Mouse (Mus musculus) erythroid progenitor cell, adult 5-6 weeks (primary cell): ENCODE data around the gene Asb12. TPM values are rescaled to one million over a fixed set of nuclear protein-coding genes. Genes with fewer than 3 reads are reported as not detected.
"Not testable (repeated sequence)": the region's sequence is repeated elsewhere in the genome, so short reads cannot be mapped to it uniquely, and the experiment has no call there.

Source experiments
- ATAC-seq: replicated peaks from 2 replicates; pipeline ENCODE4 v1.8.0; 2016; ENCODE audit warnings: moderate number of reproducible peaks, mild to moderate bottlenecking, moderate TSS enrichment, inconsistent platforms; ENCODE audit not compliant: poor library complexity, low FRiP score, severe bottlenecking
- total RNA-seq, 2 experiments: library from RNA; stranded (forward) in 1 of 2; stranded (reverse) in 1 of 2; fragments of 150-400 nt in 1 of 2; fragments of 186-747, 209-891 nt in 1 of 2; gene quantifications; 2 replicates each; pipeline versions ENCODE4 v1.2.3 to v1.2.4; 2015 to 2017; ENCODE audit warnings: low replicate concordance in 2 of 2

Asb12 gene
- not detected in 2 replicates for total RNA-seq (2015; ENCODE audit: low replicate concordance)
- total RNA-seq (2017; ENCODE audit: low replicate concordance): not detected in 2 replicates

DNA sequence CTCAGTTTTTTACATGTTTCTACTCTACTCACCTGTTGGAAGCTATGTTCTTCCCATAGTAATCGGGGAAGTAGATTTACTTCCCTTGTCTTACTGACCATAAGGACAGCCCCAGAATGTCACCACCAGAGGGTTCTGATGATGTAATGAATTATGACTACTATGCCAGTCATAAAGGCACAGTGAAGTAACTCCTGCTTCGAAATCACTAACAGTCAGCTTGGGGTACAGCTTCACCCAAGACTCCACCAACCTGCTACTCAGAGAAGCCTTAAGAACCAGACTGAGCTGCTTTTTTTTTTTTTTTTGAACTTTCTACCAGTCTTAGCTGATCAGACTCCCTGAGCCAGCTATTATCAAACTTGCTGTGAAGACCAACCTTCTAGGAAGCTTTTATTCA is at the start of gene Asb12, which contains the start of gene Pfn5:
Gene Asb12 (minus strand): TSS at position 101 of the 400 bp plus-strand sequence.
Gene Pfn5 (plus strand): TSS at position 218 of the 400 bp plus-strand sequence.
- ATAC-seq: no peak

DNA sequence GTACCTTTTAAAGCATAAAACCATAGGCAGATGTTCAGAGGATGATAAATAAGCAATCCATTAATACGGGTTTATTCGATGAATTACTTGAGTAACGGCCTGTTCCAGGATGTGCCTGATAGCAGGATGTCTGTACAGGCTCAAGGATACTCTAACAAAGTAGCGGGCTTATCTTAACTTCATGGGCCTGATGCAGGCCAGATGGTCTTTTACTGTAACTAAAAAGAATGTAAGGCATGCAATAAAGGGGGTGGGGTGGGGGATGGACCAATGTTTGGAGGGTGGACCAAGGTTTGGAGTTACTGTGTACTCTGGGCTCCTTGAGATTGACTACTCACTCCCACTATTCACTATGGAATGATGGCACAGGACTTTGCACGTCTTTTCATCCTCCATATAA is 42.8 kb upstream of the Asb12 start:
- ATAC-seq: no peak

DNA sequence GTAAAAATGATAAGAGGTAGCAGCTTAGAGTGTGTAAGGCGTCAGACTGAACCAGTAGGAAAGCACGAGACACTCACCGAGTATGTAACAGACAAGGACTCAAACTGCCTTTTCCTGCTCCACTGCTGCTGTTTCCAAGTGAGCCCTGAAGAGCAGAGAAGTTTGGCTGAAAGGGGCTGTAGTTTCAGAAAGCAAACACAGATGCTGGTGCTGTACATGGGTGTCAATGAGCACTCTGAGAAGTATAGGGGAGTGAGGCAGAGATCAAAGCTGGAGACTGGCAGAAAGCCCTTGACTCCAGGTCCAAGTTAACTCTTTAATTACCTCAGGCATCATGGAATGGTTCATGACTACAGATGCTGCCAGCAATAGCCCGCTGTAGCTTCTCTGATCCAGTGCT is 3.5 kb downstream of the Asb12 start:
- ATAC-seq: no peak

DNA sequence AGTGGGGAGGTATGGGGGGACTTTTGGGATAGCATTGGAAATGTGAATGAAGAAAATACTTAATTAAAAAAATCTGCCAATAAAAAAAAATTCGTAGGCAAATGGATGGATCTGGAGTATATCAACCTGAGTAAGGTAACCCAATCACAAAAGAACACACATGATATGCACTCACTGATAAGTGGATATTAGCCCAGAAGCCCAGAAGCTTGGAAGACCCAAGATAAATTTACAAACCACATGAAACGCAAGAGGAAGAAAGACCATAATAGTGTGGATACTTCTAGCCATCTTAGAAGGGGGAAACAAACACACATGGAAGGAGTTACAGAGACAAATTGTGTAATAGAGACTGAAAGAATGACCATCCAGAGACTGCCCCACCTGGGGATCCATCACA is 22.3 kb downstream of the Asb12 start:
- ATAC-seq: not testable (repeated sequence)

DNA sequence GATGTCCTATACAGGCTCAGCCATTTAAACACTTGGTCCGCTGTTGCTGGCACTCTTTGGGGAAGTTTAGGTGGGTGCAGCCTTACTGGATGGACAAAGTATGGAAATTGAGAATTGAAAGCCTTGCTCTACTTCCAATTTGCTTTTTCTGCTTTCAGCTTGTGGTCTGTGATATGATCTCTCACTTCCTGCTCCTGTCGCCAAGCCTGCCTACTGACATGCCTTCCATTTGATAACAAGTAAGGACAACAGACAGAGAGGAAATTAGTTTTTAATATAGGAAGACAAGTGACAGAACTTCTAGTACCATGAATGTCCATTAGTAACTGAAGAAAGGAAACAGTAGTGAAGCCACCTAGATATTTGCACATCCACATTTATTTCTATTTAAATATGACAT is 32.6 kb downstream of the Asb12 start:
- no peak for ATAC-seq

DNA sequence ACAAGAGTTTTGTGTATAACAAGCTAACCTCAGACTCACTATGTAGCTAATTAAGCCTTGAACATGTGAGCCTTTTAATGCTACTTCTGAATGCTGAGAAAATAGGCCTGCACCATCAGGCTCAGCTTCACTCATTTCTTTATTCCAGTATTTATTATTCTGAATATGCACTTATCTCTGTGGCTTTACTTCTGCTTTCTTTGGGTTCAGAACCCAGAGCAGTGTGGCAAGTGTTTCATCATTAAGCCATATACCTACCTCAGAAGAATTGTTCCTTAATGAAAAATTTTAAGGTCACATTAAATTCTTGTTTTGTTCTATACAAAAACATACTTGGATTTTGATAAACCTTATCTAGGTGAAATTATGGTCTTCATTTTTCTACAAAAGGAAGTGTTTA is 33.9 kb downstream of the Asb12 start:
- no peak for ATAC-seq

DNA sequence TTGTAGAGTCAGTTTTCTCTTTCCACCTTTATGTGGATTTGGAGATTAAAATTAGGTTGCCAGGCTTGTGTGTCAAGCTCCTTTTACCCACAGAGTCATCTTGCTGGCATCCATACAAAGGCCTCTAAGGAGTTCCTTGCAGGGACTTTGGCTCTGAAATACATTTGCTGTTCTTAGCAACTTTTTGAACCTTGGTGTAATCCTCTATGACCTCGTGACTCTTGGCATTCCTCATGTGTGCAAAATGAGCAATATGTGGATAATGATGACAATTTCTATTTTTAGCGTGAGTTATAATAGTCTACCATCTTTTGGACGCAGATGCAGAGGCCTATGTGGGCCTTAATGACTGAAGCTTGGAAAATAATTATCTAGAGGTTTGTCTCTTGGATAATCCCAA is 100.6 kb downstream of the Asb12 start:
- ATAC-seq: no peak

DNA sequence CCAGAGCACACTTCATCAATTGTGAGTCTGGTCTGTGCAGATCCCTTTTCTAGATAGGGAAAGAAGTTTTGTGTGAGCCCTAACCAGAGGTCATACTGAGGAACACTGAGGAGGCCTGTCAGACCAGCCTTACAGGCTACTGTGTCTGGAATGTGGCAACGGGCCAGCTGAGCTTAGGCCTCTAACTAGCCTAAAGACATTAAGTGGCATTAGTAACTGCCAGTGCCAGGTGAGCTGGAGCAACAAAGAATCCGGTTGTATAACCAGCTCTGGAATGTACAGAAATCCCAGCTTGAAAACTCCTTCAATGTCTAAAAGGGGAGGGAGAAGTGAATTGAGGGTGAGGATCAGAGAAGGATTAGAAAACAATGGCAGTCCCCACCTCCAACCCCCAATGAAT is 111.9 kb downstream of the Asb12 start:
- no peak for ATAC-seq

DNA sequence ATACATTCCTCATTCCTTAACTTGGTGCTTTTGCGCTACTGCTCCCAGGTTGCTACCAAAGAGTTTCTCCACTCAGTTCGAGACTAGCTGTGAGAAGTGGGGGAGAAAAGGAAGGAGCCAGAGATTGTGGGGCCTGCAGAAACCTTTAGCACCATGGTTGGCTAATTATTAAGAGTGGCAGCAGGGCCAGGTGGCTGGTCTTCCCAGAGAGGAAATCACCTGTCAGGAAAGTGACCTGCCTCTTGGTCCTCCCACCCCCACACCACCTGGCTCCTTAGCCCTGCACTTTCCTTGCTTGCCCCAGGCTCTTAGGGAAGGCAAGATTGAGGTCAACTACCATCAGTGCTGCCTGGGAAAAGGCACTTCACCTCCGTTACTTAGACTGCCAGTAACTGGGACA is 112.6 kb downstream of the Asb12 start:
- no peak for ATAC-seq

DNA sequence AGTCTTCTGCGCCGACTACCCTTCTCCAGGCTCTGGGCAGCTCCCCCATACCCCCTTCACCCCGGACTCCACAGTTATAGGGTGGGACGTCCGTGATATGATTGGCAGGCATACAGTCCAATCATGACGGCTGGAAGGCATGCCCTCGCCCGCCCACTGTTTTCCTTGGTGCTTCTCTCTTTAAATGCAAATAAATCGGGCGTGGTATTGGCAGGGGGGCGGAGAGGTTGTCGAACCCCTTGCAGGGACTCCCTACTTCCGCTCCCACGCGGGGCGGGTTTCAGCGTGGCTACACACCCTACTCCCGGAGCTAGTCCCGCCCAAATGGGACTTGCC is 113.0 kb downstream of the Asb12 start, which contains the start of gene Amer1:
Gene Amer1 (minus strand): TSS at position 97 of the 336 bp plus-strand sequence.
- peak; percentile 78 for ATAC-seq

DNA sequence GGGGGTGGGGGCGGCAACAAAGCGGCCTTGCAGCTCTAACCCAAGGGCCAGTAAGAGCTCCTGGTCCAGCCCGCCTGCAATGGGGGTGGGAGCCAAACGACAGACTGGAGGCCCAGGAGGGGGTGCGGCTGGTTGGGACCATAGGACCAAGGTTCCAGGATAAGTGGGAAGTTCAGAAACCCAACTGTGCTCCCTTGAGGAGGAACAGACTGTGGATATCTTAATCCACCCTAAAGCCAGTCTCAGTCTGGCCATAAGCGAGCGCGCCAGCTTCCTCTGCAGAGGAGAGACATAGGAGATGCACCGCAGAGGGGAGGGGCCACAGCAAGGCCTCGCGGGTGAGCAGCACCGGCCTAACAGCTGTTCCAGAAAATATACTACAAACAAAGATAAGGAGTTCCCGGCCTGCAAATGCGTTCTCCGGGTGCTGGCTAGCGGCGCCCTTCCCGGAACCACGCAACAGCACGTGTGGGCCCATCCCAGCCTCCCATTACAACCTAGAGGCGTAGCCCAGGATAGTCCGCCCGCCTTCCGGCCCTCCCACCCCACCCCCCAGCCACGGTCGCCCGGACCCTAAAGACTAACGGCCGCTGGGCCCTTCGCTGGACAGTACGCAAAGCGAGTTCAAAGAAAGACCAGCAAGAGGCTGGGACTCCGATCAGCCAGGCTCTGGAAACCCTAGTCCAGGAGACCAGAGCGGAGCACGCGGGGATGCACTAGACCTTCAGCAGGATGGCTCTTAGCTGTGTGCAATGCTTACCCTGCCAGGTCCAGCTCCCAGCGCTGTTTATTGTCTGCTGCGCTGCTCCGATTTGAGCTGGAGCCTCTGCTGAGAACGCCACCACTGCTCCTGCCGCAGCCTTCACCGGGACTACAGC is 113.7 kb downstream of the Asb12 start:
- ATAC-seq: peak; percentile 78

DNA sequence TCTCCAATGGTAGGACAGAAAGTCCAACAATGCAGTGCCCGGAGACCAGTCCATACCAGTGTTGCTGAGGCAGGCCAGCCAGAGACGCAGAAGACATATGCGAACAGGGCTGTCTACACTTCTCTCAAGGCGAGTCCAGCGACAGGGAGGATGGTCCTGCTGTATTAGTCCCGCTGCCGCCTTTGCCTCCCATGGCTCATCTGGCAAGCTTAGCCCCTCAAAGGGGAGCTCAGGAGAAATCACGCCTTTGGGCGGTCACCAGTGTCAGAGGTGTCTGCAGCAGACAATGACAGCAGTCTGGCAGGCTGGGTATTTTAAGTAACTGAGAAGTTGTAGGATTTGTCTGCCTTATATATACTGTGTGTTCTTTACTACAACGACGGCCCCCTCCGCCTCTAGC is 114.4 kb downstream of the Asb12 start:
- ATAC-seq: no peak

DNA sequence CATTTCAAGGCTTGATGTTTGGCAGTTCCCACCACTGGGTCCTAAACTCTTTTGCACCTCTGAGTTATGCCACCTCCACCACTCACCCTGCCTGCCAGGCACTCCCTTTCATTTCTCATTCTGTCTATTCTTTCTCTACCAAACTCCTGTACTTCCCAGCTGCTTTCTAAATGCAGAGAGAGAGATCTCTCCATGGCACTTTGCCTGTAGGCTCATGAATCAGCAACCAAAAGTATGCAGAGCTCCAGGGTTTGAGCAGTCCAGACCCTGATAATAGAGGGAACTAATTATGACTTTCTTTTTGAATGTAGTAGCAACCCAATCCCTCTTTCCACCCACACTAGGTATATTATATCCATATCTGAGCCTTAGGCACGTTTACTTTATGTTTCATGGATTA is 115.5 kb downstream of the Asb12 start:
- no peak for ATAC-seq

DNA sequence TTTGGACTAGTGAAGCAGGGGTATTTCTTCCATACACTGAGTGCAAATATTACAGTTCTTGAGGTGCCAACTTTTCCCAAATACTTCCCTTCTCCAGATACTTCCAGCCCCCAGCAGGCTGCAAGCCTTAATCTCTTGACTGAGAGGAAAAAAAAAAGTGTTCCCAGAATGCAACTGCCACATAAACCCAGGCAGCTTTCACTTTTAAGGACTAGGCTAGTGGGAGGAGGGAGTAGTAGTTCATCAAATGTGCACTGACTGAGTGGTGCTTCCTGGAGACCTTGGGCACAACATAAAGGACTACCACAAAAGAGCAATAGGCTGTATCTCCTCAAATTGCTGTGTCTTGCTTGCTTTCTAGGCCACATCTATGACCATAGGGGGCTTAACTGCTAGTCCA is 116.5 kb downstream of the Asb12 start:
- no peak for ATAC-seq

DNA sequence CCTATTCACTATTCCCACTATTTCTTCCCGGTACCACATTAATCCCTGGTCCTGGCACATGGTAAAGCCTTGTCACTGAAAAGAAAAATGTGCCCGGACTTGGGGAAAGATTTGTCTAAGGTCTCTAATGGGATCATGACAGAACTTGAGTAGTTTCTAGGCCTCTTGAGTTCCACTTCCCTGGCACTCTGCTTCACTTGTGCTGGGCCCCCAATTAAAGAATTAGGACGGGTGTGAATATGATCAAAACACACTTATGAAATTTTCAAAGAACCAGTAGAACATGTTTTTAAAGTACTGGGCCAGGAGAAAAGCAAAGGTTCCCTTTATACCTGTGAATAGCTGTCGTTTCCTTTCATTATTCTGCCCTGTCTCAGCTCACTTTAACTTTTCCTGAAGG is 119.3 kb downstream of the Asb12 start:
- no peak for ATAC-seq

DNA sequence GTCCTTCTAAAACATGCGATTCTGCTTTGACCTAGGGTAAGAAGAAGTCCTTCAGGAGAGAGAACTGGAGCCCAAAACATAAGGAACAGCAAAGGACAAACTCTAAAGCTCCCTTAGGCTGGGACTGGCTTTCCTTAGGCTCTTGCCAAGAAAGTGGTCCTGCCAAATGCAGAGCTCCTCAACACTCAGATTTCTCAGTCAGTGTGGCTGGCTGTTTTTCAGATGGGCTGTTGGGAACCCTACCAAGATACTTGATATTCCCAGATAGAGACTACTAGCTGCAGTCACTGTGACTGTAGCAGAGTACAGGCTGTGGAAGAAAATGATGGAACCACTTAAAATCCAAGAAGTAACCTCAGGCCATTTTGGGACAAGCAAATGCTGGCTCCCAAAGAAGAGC is 120.6 kb downstream of the Asb12 start:
- ATAC-seq: no peak

Other genes starting within 250 kb of the Asb12 start
- 0.72 and 2.1 TPM in 2 replicates for gene Amer1, start 113.1 kb downstream of the Asb12 start, total RNA-seq (2015; ENCODE audit: low replicate concordance)
- gene Amer1, start 113.1 kb downstream of the Asb12 start, total RNA-seq (2017; ENCODE audit: low replicate concordance): 0.45 and 1.9 TPM in 2 replicates
- not detected in 2 replicates for gene Pfn5, start 117 bp upstream of the Asb12 start, total RNA-seq (2015; ENCODE audit: low replicate concordance)
- not detected in 2 replicates for gene Pfn5, start 117 bp upstream of the Asb12 start, total RNA-seq (2017; ENCODE audit: low replicate concordance)
- not detected in 2 replicates for gene Zc4h2, start 100.5 kb upstream of the Asb12 start, total RNA-seq (2015; ENCODE audit: low replicate concordance)
- not detected in 2 replicates for gene Zc4h2, start 100.5 kb upstream of the Asb12 start, total RNA-seq (2017; ENCODE audit: low replicate concordance)
- 0.42 and 1.8 TPM in 2 replicates for gene Zc3h12b, start 153.7 kb upstream of the Asb12 start, total RNA-seq (2015; ENCODE audit: low replicate concordance)
- gene Zc3h12b, start 153.7 kb upstream of the Asb12 start, total RNA-seq (2017; ENCODE audit: low replicate concordance): not detected in 2 replicates